Mouse (Mus musculus) heart, embryonic 12.5 days (tissue): Measurements from ENCODE around the gene Bcl6b. TPM values are rescaled to one million over a fixed set of nuclear protein-coding genes. Genes with fewer than 3 reads are reported as not detected.
A peak's percentile ranks its signal among the peaks of the same experiment; 100 is the strongest.

Source experiments
- ATAC-seq: fragments of 200-750 bp; cut with Nextera tagmentation; 2 replicates; pipeline ENCODE4 v1.8.0; 2017; ENCODE audit warnings: moderate TSS enrichment, moderate library complexity; ENCODE audit not compliant: insufficient number of reproducible peaks, low FRiP score
- H3K27ac ChIP-seq: fragments of 300-500 bp; sonication (generic); 2 replicates; pipeline ENCODE4 v1.5.1; 2016; ENCODE audit warnings: mild to moderate bottlenecking, moderate library complexity; ENCODE audit not compliant: poor library complexity, severe bottlenecking
- H3K27me3 ChIP-seq: fragments of 300-500 bp; sonication (generic); replicated peaks from 2 replicates; pipeline ENCODE4 v1.6.1; 2016; ENCODE audit warnings: mild to moderate bottlenecking, moderate library complexity
- H3K36me3 ChIP-seq: fragments of 300-500 bp; sonication (generic); 2 replicates; pipeline ENCODE4 v1.6.1; 2016; ENCODE audit warnings: mild to moderate bottlenecking, moderate library complexity
- H3K4me1 ChIP-seq: fragments of 300-500 bp; sonication (generic); replicated peaks from 2 replicates; pipeline ENCODE4 v1.6.1; 2016; ENCODE audit warnings: mild to moderate bottlenecking
- H3K4me2 ChIP-seq: fragments of 300-500 bp; sonication (generic); 2 replicates; pipeline ENCODE4 v1.6.1; 2016; ENCODE audit warnings: mild to moderate bottlenecking, moderate library complexity
- H3K4me3 ChIP-seq: fragments of 300-500 bp; sonication (generic); 2 replicates; pipeline ENCODE4 v1.5.1; 2016; ENCODE audit warnings: mild to moderate bottlenecking
- H3K9ac ChIP-seq: fragments of 300-500 bp; sonication (generic); 2 replicates; pipeline ENCODE4 v1.6.1; 2016; ENCODE audit warnings: mild to moderate bottlenecking, moderate library complexity
- H3K9me3 ChIP-seq: fragments of 300-500 bp; sonication (generic); replicated peaks from 2 replicates; pipeline ENCODE4 v1.6.1; 2016; ENCODE audit warnings: mild to moderate bottlenecking, moderate library complexity
- WGBS: fragments of 180-500 bp; shearing (Covaris S2); methylation state at CpG from one replicate; pipeline ENCODE4 v1.1.7; 2016; 5-methylcytosine and 5-hydroxymethylcytosine counted together
- polyA plus RNA-seq: library from polyadenylated mRNA; unstranded; fragments of >200 nt; fragmentation: Nextera tagmentation; extraction: Ambion mirVana; gene quantifications from 2 replicates; pipeline ENCODE4 v1.2.1, GENCODE M21; 2016

Gene Bcl6b
- polyA plus RNA-seq, 1 experiment from 2014 or later, result 17.6 TPM

DNA sequence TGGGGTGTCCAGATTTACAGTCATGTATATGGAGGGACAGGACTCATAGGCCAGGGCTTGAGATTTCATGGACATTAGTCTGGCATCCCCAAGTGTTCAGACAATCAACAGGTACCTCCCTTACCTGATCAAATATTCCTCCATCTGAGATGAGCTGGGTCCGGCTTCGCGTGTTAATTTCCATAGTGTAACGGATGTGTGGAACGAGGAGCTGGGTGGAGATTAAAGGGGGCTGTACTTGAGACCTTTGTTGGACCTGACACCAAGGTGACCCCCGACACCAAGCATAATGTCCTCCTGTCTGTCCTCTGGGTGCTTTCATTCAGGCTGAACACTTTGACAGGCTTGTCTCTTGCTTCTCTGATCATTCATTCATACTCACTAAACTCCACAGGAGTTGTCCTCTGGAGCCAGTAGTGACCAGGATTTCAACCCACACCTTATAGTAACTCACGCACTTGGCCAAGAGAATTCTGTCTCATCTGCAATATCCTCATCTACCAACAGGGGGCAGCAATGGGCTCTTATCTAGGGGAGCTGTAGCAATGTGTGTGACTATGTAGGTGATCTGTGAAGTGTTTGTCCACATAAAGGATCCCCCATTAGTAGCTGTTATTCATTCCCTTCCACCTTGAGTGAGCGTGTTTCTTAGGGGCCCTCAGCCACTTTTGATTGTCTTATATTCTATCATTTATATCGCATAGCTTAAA is 17.7 kb upstream of the Bcl6b start:
- no peak for ATAC-seq
- 42% methylated on average over 9 of the region's 9 CpGs for WGBS
- H3K27me3 ChIP-seq, result peaks cover 50% of the 10 kb centered on the region

DNA sequence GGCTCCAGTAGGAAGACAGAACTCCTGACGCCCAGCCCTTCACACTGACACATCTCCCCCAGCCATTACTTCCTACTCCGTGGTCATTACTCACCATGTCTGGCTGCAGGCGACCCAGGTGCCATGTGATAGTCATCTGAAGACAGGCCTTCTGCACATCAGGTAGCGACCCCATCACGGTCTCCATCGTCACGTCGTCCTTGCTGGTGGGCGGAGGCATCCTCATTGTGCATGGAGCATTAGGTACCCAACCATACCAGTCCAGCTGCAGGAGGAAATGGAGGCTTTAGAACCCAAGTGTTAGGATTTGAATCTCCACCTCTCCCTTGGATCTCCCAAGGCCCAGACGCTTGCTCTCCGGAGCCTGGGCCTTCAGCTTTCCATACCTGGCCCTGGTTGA is 13.0 kb upstream of the Bcl6b start:
- Histone ChIP-seq H3K9ac (peak overlapping the region; percentile 12; the same call in 1 of the 2 replicates), H3K27me3 (peaks cover 17% of the 10 kb centered on the region), H3K27ac (no peak overlapping the region), H3K36me3 (no peaks in the 10 kb centered on the region), H3K4me3 (no peak overlapping the region), H3K9me3 (no peaks in the 10 kb centered on the region), H3K4me1 (peaks cover 16% of the 10 kb centered on the region), H3K4me2 (no peak overlapping the region)
- 65% methylated on average over 11 of the region's 11 CpGs for WGBS
- no peak for ATAC-seq

More for the DNA sequence above, 17.7 kb upstream of the Bcl6b start:
- H3K9me3 ChIP-seq, result no peaks in the 10 kb centered on the region
- no peak overlapping the region for H3K27ac ChIP-seq
- no peak overlapping the region for H3K4me2 ChIP-seq
- H3K4me3 ChIP-seq, result no peak overlapping the region
- H3K4me1 ChIP-seq, result no peaks in the 10 kb centered on the region
- no peaks in the 10 kb centered on the region for H3K36me3 ChIP-seq
- H3K9ac ChIP-seq, result no peak overlapping the region

DNA sequence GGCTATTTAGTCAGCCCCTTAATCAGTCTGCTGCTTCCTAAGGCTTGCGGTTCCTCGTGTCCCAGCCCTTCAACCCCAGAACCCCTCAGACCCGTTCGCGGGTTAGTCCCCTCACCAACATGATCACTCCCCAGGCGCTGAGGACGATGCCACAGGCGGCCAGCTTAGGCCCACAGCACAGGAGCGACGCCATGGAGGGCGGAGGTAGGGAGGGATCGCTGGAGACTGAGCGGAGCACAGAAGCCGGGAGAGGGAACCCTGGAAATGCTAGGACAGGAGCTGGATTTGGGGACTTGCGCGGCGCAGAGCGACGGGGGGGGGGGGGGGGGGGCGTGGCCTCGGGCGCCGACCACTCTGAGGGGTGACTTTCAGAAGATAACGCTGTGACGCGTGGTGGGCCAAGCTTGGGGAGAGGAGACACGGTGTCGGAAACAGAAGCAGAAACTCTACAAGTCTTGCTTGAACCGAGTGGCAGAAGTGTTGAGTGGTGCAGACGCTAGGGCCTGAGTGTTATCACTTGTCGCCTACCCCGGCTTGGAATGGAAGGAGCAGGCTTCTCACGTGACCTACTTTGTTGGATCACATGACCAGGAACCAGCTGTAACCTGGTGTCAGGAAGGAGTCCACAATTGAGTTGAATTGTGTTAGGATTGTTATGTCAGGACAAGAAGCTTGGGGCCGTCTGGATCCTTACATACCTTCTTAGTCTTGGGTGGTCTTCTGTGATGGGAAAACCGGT is 10.1 kb upstream of the Bcl6b start, which contains the start of the genes Gm21988 and Rnasek:
Gene Gm21988, minus strand, starts transcription at position 290 of the 739 bp plus-strand sequence.
Gene Rnasek, minus strand, starts transcription at position 302 of the 739 bp plus-strand sequence.
- H3K4me3 ChIP-seq, result peak within 1 kb of the TSS; percentile 95
- H3K36me3 ChIP-seq, result peaks cover 13% of the 10 kb centered on the region
- H3K27me3 ChIP-seq, result peaks cover 6% of the 10 kb centered on the region
- peaks cover 27% of the 10 kb centered on the region for H3K4me1 ChIP-seq
- peak; percentile 58 for ATAC-seq
- 0% methylated on average over 32 of the region's 35 CpGs for WGBS
- H3K4me2 ChIP-seq, result peak within 1 kb of the TSS; percentile 94
- H3K27ac ChIP-seq, result peak within 1 kb of the TSS; percentile 91
- peak within 1 kb of the TSS; percentile 95 for H3K9ac ChIP-seq
- no peaks in the 10 kb centered on the region for H3K9me3 ChIP-seq

DNA sequence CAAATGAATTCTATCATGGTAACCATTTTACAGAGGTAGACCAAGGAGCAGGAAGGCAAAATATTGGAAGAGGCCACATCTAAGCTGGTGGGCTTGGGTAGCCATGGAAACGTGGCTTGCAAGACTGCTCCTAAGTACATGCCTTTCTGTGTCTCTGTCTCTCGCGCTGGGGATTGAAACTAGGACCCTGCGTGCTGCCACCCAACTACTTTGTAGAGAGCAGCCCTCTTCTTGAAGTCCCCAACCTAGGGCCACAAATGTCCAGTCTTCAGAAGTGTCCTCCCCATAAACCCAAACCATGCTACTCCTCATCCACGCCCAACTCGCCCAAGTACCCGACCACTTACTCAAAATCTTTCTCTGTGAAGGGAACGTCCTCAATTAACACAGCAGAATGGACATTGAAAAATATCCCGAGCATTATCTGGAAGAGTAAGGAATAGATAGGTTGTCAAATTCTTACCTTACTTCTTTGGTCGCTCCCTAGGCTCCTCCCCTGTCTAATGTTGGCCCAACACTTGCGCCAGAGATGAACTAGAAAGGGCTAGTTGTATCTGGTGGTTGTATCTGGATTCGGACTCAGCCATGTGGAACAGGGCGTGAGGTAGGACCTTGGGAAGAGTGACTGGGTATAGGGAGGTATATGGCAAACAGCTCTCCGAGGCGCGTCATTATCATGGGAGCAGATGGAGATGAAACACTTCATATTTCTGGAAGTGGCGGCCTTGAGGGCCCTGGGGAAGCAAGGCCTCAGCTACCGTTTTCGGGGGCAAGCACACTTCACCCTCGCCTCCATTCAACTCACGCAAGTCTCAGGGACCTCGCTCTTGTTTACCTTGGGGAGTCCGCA is 9.2 kb upstream of the Bcl6b start:
- H3K27ac ChIP-seq, result peak overlapping the region; percentile 91
- no peak for ATAC-seq
- H3K27me3 ChIP-seq, result no peaks in the 10 kb centered on the region; the same call in none of the 2 replicates
- peaks cover 18% of the 10 kb centered on the region for H3K36me3 ChIP-seq
- H3K4me2 ChIP-seq, result peak overlapping the region; percentile 94
- H3K9me3 ChIP-seq, result no peaks in the 10 kb centered on the region
- H3K4me3 ChIP-seq, result peak overlapping the region; percentile 95
- peak overlapping the region; percentile 95 for H3K9ac ChIP-seq
- WGBS, result 8% methylated on average over 23 of the region's 23 CpGs
- H3K4me1 ChIP-seq, result peaks cover 33% of the 10 kb centered on the region

DNA sequence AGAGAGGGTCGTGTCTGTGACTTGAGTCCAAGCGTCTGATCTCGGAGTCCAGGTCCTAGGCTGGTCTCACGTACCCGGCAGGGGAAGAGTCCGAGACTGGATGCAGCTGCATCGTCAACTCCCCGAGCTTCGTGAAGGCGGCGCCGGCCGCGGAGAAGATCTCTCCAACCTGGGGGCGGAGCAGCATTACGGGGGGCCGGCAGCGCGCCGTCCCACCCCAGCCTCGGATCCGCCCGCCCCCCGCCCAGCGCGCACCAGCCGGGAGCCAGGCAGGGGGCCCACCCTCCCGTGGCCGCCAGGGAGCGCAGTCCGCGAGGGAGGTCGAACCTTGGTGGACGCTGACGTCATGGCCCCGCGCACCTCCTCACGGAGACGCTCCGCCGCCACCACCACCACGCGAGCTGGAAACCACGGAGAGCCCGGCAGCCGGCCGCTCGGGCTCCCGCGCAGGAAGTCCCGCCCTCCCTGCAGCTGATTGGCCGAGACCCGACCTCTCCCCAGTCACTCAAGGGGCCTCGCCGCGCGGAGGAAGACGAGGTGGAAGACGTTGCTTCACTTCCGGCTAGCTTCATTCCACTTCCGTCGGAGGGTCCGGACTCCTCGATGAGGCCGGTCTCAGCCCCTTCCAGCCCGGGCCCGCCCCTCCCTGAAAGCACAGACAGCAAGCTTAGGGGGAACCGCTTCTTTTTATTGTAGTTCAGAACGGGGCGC is 8.0 kb upstream of the Bcl6b start, which contains the start of gene 0610010K14Rik:
Gene 0610010K14Rik, minus strand, starts transcription at position 458 of the 711 bp plus-strand sequence.
- ATAC-seq, result peak; percentile 94
- Histone ChIP-seq H3K36me3 (peaks cover 18% of the 10 kb centered on the region), H3K4me1 (peaks cover 40% of the 10 kb centered on the region), H3K4me2 (peak within 1 kb of the TSS; percentile 94), H3K27ac (peak within 1 kb of the TSS; percentile 91), H3K4me3 (peak within 1 kb of the TSS; percentile 95), H3K9ac (peak within 1 kb of the TSS; percentile 95), H3K9me3 (no peaks in the 10 kb centered on the region), H3K27me3 (no peaks in the 10 kb centered on the region; the same call in 1 of the 2 replicates)
- under 1% methylated on average over 70 of the region's 70 CpGs for WGBS

DNA sequence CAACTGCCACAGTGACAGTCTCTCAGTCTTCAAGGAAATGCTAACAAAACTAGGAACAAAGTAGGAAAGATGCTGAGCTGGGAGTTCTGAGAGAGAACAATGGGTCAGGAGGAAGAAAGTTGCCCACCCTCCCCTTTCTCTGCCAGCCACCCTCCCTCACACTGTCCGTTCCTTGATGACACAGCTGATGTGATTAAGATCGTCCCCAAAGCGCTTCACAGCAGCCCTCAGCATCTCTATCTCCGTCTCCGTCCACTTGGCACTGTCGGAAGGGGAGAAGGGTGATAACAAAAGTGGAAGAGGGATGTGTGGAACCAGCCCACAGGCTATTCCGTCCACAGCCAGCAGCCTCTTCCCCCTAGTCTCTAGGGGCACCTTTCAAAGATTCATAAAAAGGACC is 7.1 kb upstream of the Bcl6b start:
- 12% methylated on average over 7 of the region's 7 CpGs for WGBS
- Histone ChIP-seq H3K36me3 (peaks cover 18% of the 10 kb centered on the region), H3K27ac (peak overlapping the region; percentile 91), H3K9ac (peak overlapping the region; percentile 95), H3K4me3 (peak overlapping the region; percentile 95), H3K4me2 (peak overlapping the region; percentile 94), H3K4me1 (peaks cover 45% of the 10 kb centered on the region), H3K27me3 (no peaks in the 10 kb centered on the region), H3K9me3 (no peaks in the 10 kb centered on the region)
- no peak for ATAC-seq

DNA sequence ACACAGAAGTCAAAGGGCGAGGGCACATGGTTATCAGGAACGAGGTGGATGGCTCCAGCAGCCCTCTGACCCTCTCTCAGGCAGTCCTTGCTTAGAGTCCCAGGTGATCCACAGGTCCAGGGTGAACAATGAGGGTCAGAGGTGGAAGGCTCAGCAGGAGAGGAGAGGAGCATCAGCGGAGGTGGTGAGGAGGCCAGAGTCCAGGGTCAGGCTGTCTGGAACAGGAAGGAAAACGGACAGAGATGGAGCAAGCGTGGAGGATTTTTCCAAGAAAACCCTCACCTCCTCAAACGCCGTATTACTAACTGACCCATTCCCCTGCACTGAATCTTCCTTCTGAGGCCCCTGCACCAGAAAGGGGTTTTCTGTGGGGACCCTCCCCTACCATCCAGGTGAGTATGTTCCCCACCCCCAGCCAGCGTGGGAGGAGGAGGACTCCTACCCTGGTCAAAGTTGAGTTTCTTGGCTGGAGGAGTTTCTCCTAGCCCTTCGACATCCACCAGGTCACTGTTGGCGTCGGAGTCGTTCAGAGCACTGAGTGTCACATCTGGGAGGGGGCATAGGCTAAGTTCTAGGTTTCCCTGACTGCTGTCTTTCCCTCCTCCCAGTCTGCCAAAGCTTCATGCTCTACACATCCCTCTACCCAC is 5.8 kb upstream of the Bcl6b start:
- ATAC-seq, result no peak
- no peaks in the 10 kb centered on the region for H3K9me3 ChIP-seq
- no peak overlapping the region for H3K9ac ChIP-seq
- H3K4me1 ChIP-seq, result peaks cover 40% of the 10 kb centered on the region
- H3K27ac ChIP-seq, result no peak overlapping the region
- no peaks in the 10 kb centered on the region for H3K27me3 ChIP-seq
- 85% methylated on average over 12 of the region's 12 CpGs for WGBS
- peaks cover 18% of the 10 kb centered on the region for H3K36me3 ChIP-seq
- H3K4me3 ChIP-seq, result no peak overlapping the region
- no peak overlapping the region for H3K4me2 ChIP-seq

DNA sequence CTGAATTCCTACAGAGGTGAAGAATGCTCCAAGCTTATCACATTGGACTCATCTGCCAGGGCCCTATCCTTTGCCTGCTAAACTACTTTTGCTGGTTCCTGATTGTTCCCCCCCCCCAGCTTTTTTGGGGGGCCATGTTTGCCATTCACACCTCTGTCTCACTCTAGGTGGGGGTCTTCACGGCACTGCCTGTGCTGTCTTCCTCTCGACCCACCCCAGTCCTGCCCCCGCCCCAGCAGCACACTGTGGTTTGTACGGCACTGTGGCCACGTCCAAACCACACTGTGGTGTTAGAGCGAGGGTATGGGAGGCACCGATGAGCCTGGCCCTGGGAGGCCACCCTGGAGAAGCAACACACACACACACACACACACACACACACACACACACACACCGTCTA is 4.9 kb upstream of the Bcl6b start:
- H3K36me3 ChIP-seq, result peaks cover 18% of the 10 kb centered on the region
- no peak for ATAC-seq
- WGBS, result 75% methylated on average over 8 of the region's 8 CpGs
- no peak overlapping the region for H3K4me3 ChIP-seq
- H3K27me3 ChIP-seq, result peaks cover 6% of the 10 kb centered on the region; the same call in 1 of the 2 replicates
- no peaks in the 10 kb centered on the region for H3K9me3 ChIP-seq
- H3K9ac ChIP-seq, result no peak overlapping the region
- H3K4me2 ChIP-seq, result no peak overlapping the region
- H3K27ac ChIP-seq, result no peak overlapping the region
- H3K4me1 ChIP-seq, result peaks cover 46% of the 10 kb centered on the region

DNA sequence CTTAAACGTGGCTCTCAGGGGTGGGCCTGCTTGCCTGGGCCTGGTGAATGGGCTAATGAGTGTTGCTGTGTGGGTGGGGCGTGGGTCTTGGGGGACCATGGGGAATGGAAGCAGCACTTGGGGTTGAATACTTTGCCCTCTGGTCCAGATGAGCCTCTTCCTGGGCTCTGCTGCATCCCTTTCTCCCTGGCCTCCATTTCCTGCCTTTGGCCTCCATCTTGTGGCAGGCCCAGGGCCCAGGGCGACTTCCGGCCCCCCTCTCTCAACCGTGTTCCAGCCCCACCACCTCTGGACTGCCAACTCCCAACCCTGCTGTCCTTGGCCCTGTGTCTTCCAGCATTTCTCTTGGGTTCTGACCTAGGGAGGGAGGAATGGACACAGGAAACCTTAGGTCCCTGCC is 4.4 kb upstream of the Bcl6b start:
- H3K9ac ChIP-seq, result no peak overlapping the region
- peaks cover 49% of the 10 kb centered on the region for H3K4me1 ChIP-seq
- no peak for ATAC-seq
- H3K4me2 ChIP-seq, result no peak overlapping the region
- no peaks in the 10 kb centered on the region for H3K9me3 ChIP-seq
- H3K36me3 ChIP-seq, result peaks cover 18% of the 10 kb centered on the region
- H3K27me3 ChIP-seq, result peaks cover 10% of the 10 kb centered on the region; the same call in 1 of the 2 replicates
- WGBS, result 52% methylated on average over 5 of the region's 5 CpGs
- no peak overlapping the region for H3K27ac ChIP-seq
- no peak overlapping the region for H3K4me3 ChIP-seq

DNA sequence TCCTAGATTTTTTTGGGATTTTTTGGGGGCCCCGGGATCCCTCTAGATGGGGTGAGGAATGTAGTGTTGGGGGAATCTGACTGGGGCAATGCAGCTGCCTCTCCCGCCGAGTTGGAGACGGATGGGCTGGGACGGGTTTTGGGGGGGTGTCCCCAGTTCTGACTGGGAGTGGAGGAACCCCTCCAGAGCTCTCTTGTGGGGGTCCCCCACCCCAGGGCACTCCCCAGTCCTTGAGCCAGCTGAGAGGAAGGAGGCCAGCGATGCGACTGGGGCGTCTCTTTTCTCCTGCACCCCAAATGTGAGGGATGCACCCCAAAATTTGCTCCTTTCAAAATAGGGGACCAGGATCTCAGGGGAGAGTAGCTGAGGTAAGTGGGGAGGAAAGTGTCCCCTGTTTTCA is 3.4 kb upstream of the Bcl6b start:
- WGBS, result 39% methylated on average over 8 of the region's 8 CpGs
- Histone ChIP-seq H3K4me1 (peaks cover 42% of the 10 kb centered on the region), H3K4me3 (peak overlapping the region; percentile 53), H3K9me3 (no peaks in the 10 kb centered on the region), H3K36me3 (peaks cover 18% of the 10 kb centered on the region), H3K27me3 (peaks cover 18% of the 10 kb centered on the region), H3K27ac (no peak overlapping the region), H3K9ac (peak overlapping the region; percentile 74), H3K4me2 (peak overlapping the region; percentile 82)
- ATAC-seq, result no peak
